Mouse (Mus musculus): Measurements from ENCODE around the gene Hacd4. TPM values are rescaled to one million over a fixed set of nuclear protein-coding genes. Genes with fewer than 3 reads are reported as not detected.

Hacd4 gene
- polyA plus RNA-seq, 1 experiment from 2014 or later = 3.2 TPM

GRCm38 (mm10) chr4:88458673-88459072 is 19.9 kb upstream of the Hacd4 start:
- Histone ChIP-seq H3K9me3 (no peaks in the 10 kb centered on the region), H3K27ac (no peak overlapping the region), H3K4me1 (no peaks in the 10 kb centered on the region), H3K27me3 (ENCODE audit: poor library complexity, severe bottlenecking) (no peaks in the 10 kb centered on the region), H3K36me3 (replicated peaks) (no peaks in the 10 kb centered on the region), H3K4me3 (no peak overlapping the region)
- no peak for DNase-seq (ENCODE audit: extremely low spot score, low spot score)
- WGBS = 87% methylated on average over 2 of the region's 2 CpGs

DNA sequence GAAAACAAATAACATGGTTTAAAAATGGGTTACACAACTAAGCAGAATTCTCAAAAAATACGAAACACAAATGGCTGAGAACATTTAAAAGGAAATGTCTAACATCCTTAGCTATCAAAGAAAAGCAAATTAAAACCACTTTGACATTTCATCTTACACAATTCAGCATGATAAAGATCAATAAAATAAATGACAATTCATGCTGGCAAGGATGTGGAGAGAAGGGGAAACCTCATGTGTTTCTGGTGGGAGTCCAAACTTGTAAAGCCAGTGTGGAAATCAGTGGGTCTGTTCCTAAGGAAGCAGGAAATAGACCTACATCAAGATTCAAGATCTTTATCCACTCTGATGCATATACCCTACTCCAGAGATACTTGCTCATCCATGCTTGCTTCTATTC is 19.4 kb upstream of the Hacd4 start:
- WGBS = 86% methylated on average over 1 of the region's 1 CpGs
- Histone ChIP-seq H3K36me3 (replicated peaks) (no peaks in the 10 kb centered on the region), H3K4me1 (no peaks in the 10 kb centered on the region), H3K9me3 (no peaks in the 10 kb centered on the region), H3K27me3 (ENCODE audit: poor library complexity, severe bottlenecking) (no peaks in the 10 kb centered on the region), H3K4me3 (no peak overlapping the region), H3K27ac (no peak overlapping the region)
- DNase-seq (ENCODE audit: extremely low spot score, low spot score) = no peak

- DNase-seq (ENCODE audit: extremely low spot score, low spot score) = no peak
- Histone ChIP-seq H3K36me3 (replicated peaks) (no peaks in the 10 kb centered on the region), H3K4me3 (no peak overlapping the region), H3K27me3 (ENCODE audit: poor library complexity, severe bottlenecking) (no peaks in the 10 kb centered on the region), H3K27ac (no peak overlapping the region), H3K4me1 (no peaks in the 10 kb centered on the region), H3K9me3 (no peaks in the 10 kb centered on the region)
- WGBS = 86% methylated on average over 1 of the region's 1 CpGs
Observed at GRCm38 (mm10) chr4:88450087-88450765, 11.5 kb upstream of the Hacd4 start.

DNA sequence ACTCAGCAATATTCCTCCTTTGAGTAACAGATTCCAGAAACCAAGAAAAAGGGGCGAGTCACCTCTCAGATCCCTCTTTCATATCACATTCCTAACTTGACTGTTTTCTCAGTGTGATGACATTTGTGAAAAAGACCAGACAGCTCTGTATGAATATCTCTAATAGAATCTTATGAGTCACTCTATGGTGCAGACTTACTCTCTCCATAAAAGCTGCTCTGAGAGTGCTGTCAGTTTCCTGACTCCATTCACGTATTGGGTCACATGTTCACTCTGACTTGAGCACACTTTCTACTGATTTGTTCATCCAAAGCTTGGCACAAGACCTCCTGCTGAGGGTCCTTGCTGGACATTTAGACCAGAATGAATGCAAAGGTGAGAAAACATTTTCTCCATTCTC is 10.2 kb upstream of the Hacd4 start:
- H3K9me3 ChIP-seq = no peaks in the 10 kb centered on the region
- H3K27ac ChIP-seq = no peak overlapping the region
- H3K4me1 ChIP-seq = no peaks in the 10 kb centered on the region
- no peak overlapping the region for H3K4me3 ChIP-seq
- H3K36me3 ChIP-seq (replicated peaks) = no peaks in the 10 kb centered on the region
- WGBS = 82% methylated on average over 2 of the region's 2 CpGs
- no peak for DNase-seq (ENCODE audit: extremely low spot score, low spot score)
- H3K27me3 ChIP-seq (ENCODE audit: poor library complexity, severe bottlenecking) = no peaks in the 10 kb centered on the region

- WGBS = 93% methylated on average over 7 of the region's 7 CpGs
- Histone ChIP-seq H3K27ac (no peak overlapping the region), H3K9me3 (no peaks in the 10 kb centered on the region), H3K4me3 (no peak overlapping the region), H3K36me3 (replicated peaks) (no peaks in the 10 kb centered on the region), H3K4me1 (peaks cover 23% of the 10 kb centered on the region), H3K27me3 (ENCODE audit: poor library complexity, severe bottlenecking) (peaks cover 3% of the 10 kb centered on the region; the same call in 1 of the 2 replicates)
- DNase-seq (ENCODE audit: extremely low spot score, low spot score) = no peak
Observed at GRCm38 (mm10) chr4:88440814-88441213, 2.1 kb upstream of the Hacd4 start.

- Histone ChIP-seq H3K36me3 (replicated peaks) (no peaks in the 10 kb centered on the region), H3K27ac (no peak overlapping the region), H3K4me3 (no peak overlapping the region), H3K9me3 (no peaks in the 10 kb centered on the region), H3K4me1 (peaks cover 23% of the 10 kb centered on the region), H3K27me3 (ENCODE audit: poor library complexity, severe bottlenecking) (peaks cover 3% of the 10 kb centered on the region; the same call in 1 of the 2 replicates)
- DNase-seq (ENCODE audit: extremely low spot score, low spot score) = no peak
- WGBS = 83% methylated on average over 6 of the region's 6 CpGs
Observed at GRCm38 (mm10) chr4:88439669-88440123, 968 bp upstream of the Hacd4 start.

DNA sequence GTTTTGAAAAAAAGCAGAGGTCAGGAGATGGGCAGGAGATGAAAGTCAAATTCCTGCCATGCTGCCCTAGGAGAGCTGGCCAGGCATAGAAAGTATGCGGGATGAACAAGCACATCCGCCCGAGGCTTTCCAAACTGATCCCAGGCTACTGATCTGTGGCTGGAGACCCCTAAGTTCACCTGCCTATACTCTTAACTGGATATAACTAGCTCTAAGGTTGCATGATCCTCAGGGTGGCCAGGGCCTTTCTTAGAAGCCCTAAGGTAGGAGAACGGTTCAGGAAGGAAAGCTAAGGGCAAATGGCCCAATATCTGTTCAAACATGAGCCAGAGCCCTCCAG is 232 bp upstream of the Hacd4 start:
- WGBS = 31% methylated on average over 4 of the region's 4 CpGs
- H3K27me3 ChIP-seq (ENCODE audit: poor library complexity, severe bottlenecking) = peaks cover 3% of the 10 kb centered on the region; the same call in 1 of the 2 replicates
- H3K9me3 ChIP-seq = no peaks in the 10 kb centered on the region
- H3K27ac ChIP-seq = peak overlapping the region; percentile 82
- no peaks in the 10 kb centered on the region for H3K36me3 ChIP-seq (replicated peaks)
- no peak for DNase-seq (ENCODE audit: extremely low spot score, low spot score)
- peaks cover 23% of the 10 kb centered on the region for H3K4me1 ChIP-seq
- H3K4me3 ChIP-seq = peak overlapping the region; percentile 52

- H3K4me1 ChIP-seq = peaks cover 23% of the 10 kb centered on the region
- WGBS = 51% methylated on average over 2 of the region's 2 CpGs
- no peak for DNase-seq (ENCODE audit: extremely low spot score, low spot score)
- no peak overlapping the region for H3K27ac ChIP-seq
- H3K27me3 ChIP-seq (ENCODE audit: poor library complexity, severe bottlenecking) = peaks cover 3% of the 10 kb centered on the region; the same call in 1 of the 2 replicates
- H3K4me3 ChIP-seq = no peak overlapping the region
- H3K9me3 ChIP-seq = no peaks in the 10 kb centered on the region
- H3K36me3 ChIP-seq (replicated peaks) = no peaks in the 10 kb centered on the region
Observed at GRCm38 (mm10) chr4:88437917-88438316, 811 bp downstream of the Hacd4 start.

DNA sequence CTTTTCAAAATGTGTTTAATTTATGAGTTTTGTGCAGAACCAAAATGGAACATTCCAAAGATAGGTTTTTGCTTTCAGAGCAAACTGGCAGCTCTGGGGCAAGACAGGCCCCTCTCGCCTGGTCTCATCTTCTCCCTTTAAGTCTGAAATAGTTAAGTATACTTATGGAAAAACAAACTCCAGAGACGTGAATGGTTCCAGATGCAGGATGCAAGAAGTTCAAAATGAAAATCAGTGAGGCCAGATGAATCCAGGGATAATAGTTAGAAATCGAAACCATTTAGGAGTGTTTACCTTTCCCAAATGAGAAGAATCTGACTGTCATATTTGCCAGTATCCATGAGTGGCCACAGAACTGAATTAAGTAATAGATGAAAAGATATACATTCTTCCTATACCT is 1.6 kb downstream of the Hacd4 start:
- Histone ChIP-seq H3K36me3 (replicated peaks) (no peaks in the 10 kb centered on the region), H3K27ac (no peak overlapping the region), H3K4me3 (no peak overlapping the region), H3K4me1 (peaks cover 23% of the 10 kb centered on the region), H3K9me3 (no peaks in the 10 kb centered on the region), H3K27me3 (ENCODE audit: poor library complexity, severe bottlenecking) (peaks cover 3% of the 10 kb centered on the region; the same call in 1 of the 2 replicates)
- WGBS = 69% methylated on average over 3 of the region's 3 CpGs
- DNase-seq (ENCODE audit: extremely low spot score, low spot score) = no peak

GRCm38 (mm10) chr4:88436593-88437165 is 2.0 kb downstream of the Hacd4 start:
- no peaks in the 10 kb centered on the region for H3K36me3 ChIP-seq (replicated peaks)
- DNase-seq (ENCODE audit: extremely low spot score, low spot score) = no peak
- peaks cover 3% of the 10 kb centered on the region; the same call in 1 of the 2 replicates for H3K27me3 ChIP-seq (ENCODE audit: poor library complexity, severe bottlenecking)
- WGBS = 91% methylated on average over 6 of the region's 6 CpGs
- no peak overlapping the region for H3K27ac ChIP-seq
- no peak overlapping the region for H3K4me3 ChIP-seq
- H3K9me3 ChIP-seq = no peaks in the 10 kb centered on the region
- peaks cover 18% of the 10 kb centered on the region for H3K4me1 ChIP-seq

GRCm38 (mm10) chr4:88432412-88433024 is 6.2 kb downstream of the Hacd4 start:
- H3K4me3 ChIP-seq = no peak overlapping the region
- H3K9me3 ChIP-seq = no peaks in the 10 kb centered on the region
- H3K4me1 ChIP-seq = no peaks in the 10 kb centered on the region
- no peak for DNase-seq (ENCODE audit: extremely low spot score, low spot score)
- H3K27ac ChIP-seq = no peak overlapping the region
- no peaks in the 10 kb centered on the region for H3K27me3 ChIP-seq (ENCODE audit: poor library complexity, severe bottlenecking)
- WGBS = 84% methylated on average over 8 of the region's 8 CpGs
- H3K36me3 ChIP-seq (replicated peaks) = no peaks in the 10 kb centered on the region

DNA sequence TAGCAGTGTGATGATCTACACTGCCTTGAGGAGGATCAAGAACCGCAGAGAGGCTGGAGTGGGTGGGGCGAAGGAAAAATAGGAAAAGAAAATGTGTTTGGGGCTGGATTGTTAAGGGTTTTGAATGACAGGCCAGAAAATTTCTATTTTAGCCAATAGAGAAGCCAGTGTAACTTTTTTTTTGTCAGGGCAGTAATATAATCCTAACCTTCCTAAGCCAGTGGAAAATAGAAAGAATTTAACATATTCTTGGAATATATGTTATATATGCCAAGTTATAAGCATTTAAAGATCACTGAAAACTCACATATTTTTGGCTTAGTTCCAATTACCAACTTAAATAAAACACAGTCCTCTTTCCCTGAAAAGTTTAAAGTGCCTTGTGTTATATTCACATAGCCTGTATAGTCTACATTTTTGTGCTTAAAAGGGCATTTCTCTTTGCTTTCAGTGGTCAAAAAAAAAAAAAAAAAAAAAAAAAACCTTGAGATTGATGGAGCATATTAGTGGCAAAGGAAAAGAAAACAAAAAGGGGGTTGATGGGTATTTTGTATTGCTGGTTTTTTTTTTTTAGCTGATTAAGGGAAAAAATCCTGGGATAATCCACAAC is 11.0 kb downstream of the Hacd4 start:
- Histone ChIP-seq H3K27me3 (ENCODE audit: poor library complexity, severe bottlenecking) (no peaks in the 10 kb centered on the region), H3K36me3 (replicated peaks) (no peaks in the 10 kb centered on the region), H3K4me3 (no peak overlapping the region), H3K27ac (no peak overlapping the region), H3K4me1 (no peaks in the 10 kb centered on the region), H3K9me3 (no peaks in the 10 kb centered on the region)
- 93% methylated on average over 2 of the region's 2 CpGs for WGBS
- no peak for DNase-seq (ENCODE audit: extremely low spot score, low spot score)

- no peak overlapping the region for H3K27ac ChIP-seq
- no peaks in the 10 kb centered on the region for H3K4me1 ChIP-seq
- H3K9me3 ChIP-seq = no peaks in the 10 kb centered on the region
- no peak for DNase-seq (ENCODE audit: extremely low spot score, low spot score)
- no peaks in the 10 kb centered on the region for H3K36me3 ChIP-seq (replicated peaks)
- no peaks in the 10 kb centered on the region for H3K27me3 ChIP-seq (ENCODE audit: poor library complexity, severe bottlenecking)
- H3K4me3 ChIP-seq = no peak overlapping the region
Observed at GRCm38 (mm10) chr4:88424563-88424962, 14.2 kb downstream of the Hacd4 start.

All from forebrain, embryonic 10.5 days (tissue).